Mouse (Mus musculus) embryonic facial prominence, embryonic 13.5 days (tissue): ENCODE measurements around the gene Iqcf3. TPM values are rescaled to one million over a fixed set of nuclear protein-coding genes. Genes with fewer than 3 reads are reported as not detected.

Source experiments
- polyA plus RNA-seq: library from polyadenylated mRNA; unstranded; fragments of >200 nt; fragmentation: Nextera tagmentation; extraction: Ambion mirVana; gene quantifications from 2 replicates; pipeline ENCODE4 v1.2.1, GENCODE M21; 2015

Gene Iqcf3
- polyA plus RNA-seq, 1 experiment from 2014 or later: not detected

Other genes with a start within 250 kb of the Iqcf3 start
- 40.3 and 40.6 TPM in 2 replicates for gene Dusp7, start 193.0 kb downstream of the Iqcf3 start, polyA plus RNA-seq
- 841 and 1,083 TPM in 2 replicates for gene Rpl29, start 132.2 kb downstream of the Iqcf3 start, polyA plus RNA-seq
- 51.8 and 55.0 TPM in 2 replicates for gene Acy1, start 123.3 kb downstream of the Iqcf3 start, polyA plus RNA-seq
- gene Abhd14b, start 114.2 kb downstream of the Iqcf3 start, polyA plus RNA-seq: 21.4 and 23.4 TPM in 2 replicates
- gene Abhd14a, start 114.0 kb downstream of the Iqcf3 start, polyA plus RNA-seq: 74.4 and 75.2 TPM in 2 replicates
- 128 and 133 TPM in 2 replicates for gene Pcbp4, start 108.3 kb downstream of the Iqcf3 start, polyA plus RNA-seq
- gene Gpr62, start 95.7 kb downstream of the Iqcf3 start, polyA plus RNA-seq: 0.53 TPM in 1 of 2 replicates, not detected in the other
- gene Rrp9, start 85.7 kb downstream of the Iqcf3 start, polyA plus RNA-seq: 43.9 and 49.8 TPM in 2 replicates
- 3.2 and 4.1 TPM in 2 replicates for gene Parp3, start 84.7 kb downstream of the Iqcf3 start, polyA plus RNA-seq
- gene Iqcf1, start 61.7 kb downstream of the Iqcf3 start, polyA plus RNA-seq: not detected in 2 replicates
- not detected in 2 replicates for gene Iqcf5, start 47.1 kb downstream of the Iqcf3 start, polyA plus RNA-seq
- gene Iqcf4, start 9.4 kb upstream of the Iqcf3 start, polyA plus RNA-seq: not detected in 2 replicates
- not detected in 2 replicates for gene Iqcf6, start 65.0 kb upstream of the Iqcf3 start, polyA plus RNA-seq
- 0.13 TPM in 1 of 2 replicates, not detected in the other for gene Grm2, start 94.5 kb upstream of the Iqcf3 start, polyA plus RNA-seq
- gene Tex264, start 124.3 kb upstream of the Iqcf3 start, polyA plus RNA-seq: 57.9 and 63.5 TPM in 2 replicates
- gene Rad54l2, start 227.6 kb upstream of the Iqcf3 start, polyA plus RNA-seq: 8.5 and 9.6 TPM in 2 replicates